25 mouse cellular contexts compared by ENCODE assay signal in the genomic region with DNA sequence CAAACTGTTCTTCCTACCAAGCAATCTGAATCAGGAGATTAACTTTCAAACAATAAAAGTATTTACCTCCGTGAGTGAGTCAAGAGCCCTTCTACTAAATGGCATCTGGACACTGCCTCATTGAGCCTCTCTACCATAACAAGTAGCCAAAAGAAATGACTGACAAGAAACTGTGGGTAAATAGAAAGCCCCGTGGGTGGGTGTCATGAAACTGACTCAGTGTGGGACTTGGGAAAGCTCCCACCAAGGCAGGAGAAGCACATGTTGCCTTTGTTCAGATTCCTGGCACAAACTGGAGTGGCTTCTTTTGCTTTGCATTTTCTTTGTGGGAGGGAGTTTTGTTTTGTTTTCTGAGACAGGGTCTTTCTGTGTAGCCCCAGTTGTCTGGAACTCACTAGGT. TPM values are rescaled to one million over a fixed set of nuclear protein-coding genes. Genes with fewer than 3 reads are reported as not detected.
DNase-seq lines count a peak whose midpoint lies in the region; ATAC-seq and TF ChIP-seq lines count a peak whose summit lies in the region.
"Had no signal": no experiment of that assay in that cellular context is flagged by ENCODE, and none has a peak within 500 bp of the region (broad histone marks: within the 10 kb centered on the region; RNA-seq: fewer than 3 reads in every experiment).

No protein-coding gene starts in this region.

- no peak for DNase-seq in heart, adult 2 months
- no peak for DNase-seq in heart, adult 11 months
- DNase-seq in lung, postnatal 0 days (ENCODE audit: low spot score), result peak; percentile 40
- DNase-seq in lung, postnatal 36 days, result no peak
- no peak for DNase-seq in ES-E14 (ENCODE audit: low read depth, low spot score)
- peak; percentile 47 for DNase-seq in brain, embryonic 14.5 days (ENCODE audit: low read depth)
- no peak for DNase-seq in midbrain, embryonic 10.5 days (ENCODE audit: low spot score)
- DNase-seq in c-Kit-positive CD71-positive TER-119-positive erythroid progenitor cells, embryonic 14.5 days (ENCODE audit: low spot score), result no peak
- DNase-seq: adrenal gland, postnatal 10 days; cerebellum, adult 11 months; cerebellum, postnatal 10 days; forebrain, postnatal 0 days; kidney, adult 8-10 months; kidney, postnatal 36 days; layer of hippocampus, adult 9-11 months; left cerebral cortex, postnatal 4 days; thymus, postnatal 25 days had no signal

- TF ChIP-seq CTCF in heart, adult 2 months (IDR thresholded peaks at IDR 0.05), result no peak
- no peak for TF ChIP-seq CTCF in lung, postnatal 0 days (IDR thresholded peaks at IDR 0.05)
- no peak for TF ChIP-seq CTCF in brain, embryonic 14.5 days (IDR thresholded peaks at IDR 0.05; ENCODE audit: borderline replicate concordance, extremely low read depth, insufficient read depth, insufficient read length)

- WGBS in heart, adult 2 months, result 81% methylated on average over 2 of the region's 2 CpGs
- 48% methylated on average over 2 of the region's 2 CpGs for WGBS in lung, postnatal 0 days
- WGBS in midbrain, embryonic 10.5 days, result 74% methylated on average over 2 of the region's 2 CpGs

- ATAC-seq in lung, postnatal 0 days, result no peak
- ATAC-seq: forebrain, postnatal 0 days; midbrain, embryonic 13.5 days had no signal

- no peak overlapping the region for H3K4me2 ChIP-seq in lung, postnatal 0 days (replicated peaks; ENCODE audit: low read depth, low read length)
- H3K4me2 ChIP-seq: heart, embryonic 11.5 days; hindbrain, embryonic 15.5 days; limb, embryonic 15.5 days; midbrain, embryonic 13.5 days had no signal

- peaks cover 8% of the 10 kb centered on the region for H3K4me1 ChIP-seq in heart, adult 2 months (ENCODE audit: control insufficient read depth, insufficient read depth, low read length)
- no peaks in the 10 kb centered on the region; the same call in none of the 2 replicates for H3K4me1 ChIP-seq in lung, postnatal 0 days (ENCODE audit: insufficient read depth, low read depth, low read length)
- peaks cover 3 to 17% of the 10 kb centered on the region in 2 experiments; a peak in 2 of 4 replicates for H3K4me1 ChIP-seq in ES-E14 (ENCODE audit: control insufficient read depth in 2 of 2, insufficient read depth in 2 of 2, low read length in 2 of 2, poor library complexity in 1 of 2)
- H3K4me1 ChIP-seq in midbrain, embryonic 10.5 days, result no peaks in the 10 kb centered on the region
- H3K4me1 ChIP-seq: forebrain, embryonic 10.5 days had no signal

- H3K27ac ChIP-seq in heart, adult 2 months, result peak overlapping the region; percentile 12; the same call in 1 of the 2 replicates
- H3K27ac ChIP-seq in lung, postnatal 0 days (ENCODE audit: low read length), result peak overlapping the region; percentile 15; the same call in 1 of the 2 replicates
- H3K27ac ChIP-seq in ES-E14 (ENCODE audit: insufficient read depth, low read depth, low read length, poor library complexity, severe bottlenecking), result peak overlapping the region; percentile 8; the same call in 1 of the 2 replicates
- no peak overlapping the region for H3K27ac ChIP-seq in midbrain, embryonic 10.5 days (replicated peaks)
- H3K27ac ChIP-seq: forebrain, embryonic 10.5 days; hindbrain, embryonic 15.5 days; limb, embryonic 15.5 days; liver, embryonic 14.5 days; midbrain, embryonic 13.5 days had no signal

- no peak for TF ChIP-seq EP300 in heart, adult 2 months (IDR thresholded peaks at IDR 0.05; ENCODE audit: insufficient read depth, low read depth, low read length)
- no peak for TF ChIP-seq EP300 in lung, postnatal 0 days (IDR thresholded peaks at IDR 0.05)

- no peak overlapping the region for H3K4me3 ChIP-seq in heart, adult 2 months
- H3K4me3 ChIP-seq in lung, postnatal 0 days (ENCODE audit: low read depth, low read length), result no peak overlapping the region
- H3K4me3 ChIP-seq in ES-E14 (ENCODE audit: insufficient read depth in 1 of 2, low read depth in 1 of 2, low read length in 2 of 2, poor library complexity in 1 of 2, severe bottlenecking in 1 of 2), result no peak overlapping the region
- H3K4me3 ChIP-seq in midbrain, embryonic 10.5 days, result no peak overlapping the region
- H3K4me3 ChIP-seq: forebrain, embryonic 10.5 days; hindbrain, embryonic 15.5 days; left cerebral cortex, adult 2 months; limb, embryonic 15.5 days; midbrain, embryonic 13.5 days had no signal

- no peaks in the 10 kb centered on the region; the same call in 1 of the 2 replicates for H3K79me2 ChIP-seq in heart, adult 2 months (replicated peaks; ENCODE audit: control insufficient read depth, insufficient read depth, low read length)

- in situ Hi-C loops in ES-E14 (cut with MboI; ENCODE audit: low sequenced_read_pairs in 2 of 2, unreplicated experiment in 2 of 2), result no loop called here

- intact Hi-C loops in heart, adult 2 months (cut with DNase I), result loop anchor here (2.0 to 5.0 kb wide), 3 partner anchors 33 to 138 kb away; no protein-coding TSS in a partner anchor

- H3K36me3 ChIP-seq in heart, adult 2 months (ENCODE audit: control insufficient read depth, insufficient read depth, low read length), result no peaks in the 10 kb centered on the region
- H3K36me3 ChIP-seq in lung, postnatal 0 days (ENCODE audit: insufficient read depth, low read length), result no peaks in the 10 kb centered on the region
- H3K36me3 ChIP-seq in ES-E14 (ENCODE audit: control insufficient read depth, insufficient read depth, low read length, poor library complexity, severe bottlenecking), result no peaks in the 10 kb centered on the region
- H3K36me3 ChIP-seq in midbrain, embryonic 10.5 days, result no peaks in the 10 kb centered on the region
- H3K36me3 ChIP-seq: forebrain, embryonic 10.5 days; hindbrain, embryonic 15.5 days had no signal

- TF ChIP-seq POLR2A in heart, adult 2 months (IDR thresholded peaks at IDR 0.05; ENCODE audit: insufficient read depth, low read depth, low read length), result no peak
- no peak for TF ChIP-seq POLR2A in brain, embryonic 14.5 days (IDR thresholded peaks at IDR 0.05; ENCODE audit: borderline replicate concordance, extremely low read depth, insufficient read depth, insufficient read length, poor library complexity, severe bottlenecking)

- no peaks in the 10 kb centered on the region for H3K27me3 ChIP-seq in heart, adult 2 months (ENCODE audit: control insufficient read depth, insufficient read depth, low read length)
- H3K27me3 ChIP-seq in lung, postnatal 0 days (replicated peaks; ENCODE audit: insufficient read depth, low read length), result no peaks in the 10 kb centered on the region
- no peaks in the 10 kb centered on the region for H3K27me3 ChIP-seq in midbrain, embryonic 10.5 days (ENCODE audit: low read depth, poor library complexity, severe bottlenecking)
- H3K27me3 ChIP-seq: hindbrain, embryonic 15.5 days; limb, embryonic 15.5 days; midbrain, embryonic 13.5 days had no signal

- H3K9ac ChIP-seq in heart, adult 2 months (ENCODE audit: low read depth, low read length), result no peak overlapping the region
- H3K9ac ChIP-seq in lung, postnatal 0 days (replicated peaks; ENCODE audit: low read depth), result no peak overlapping the region
- H3K9ac ChIP-seq in ES-E14 (ENCODE audit: insufficient read depth, low read depth, low read length, poor library complexity, severe bottlenecking), result no peak overlapping the region
- H3K9ac ChIP-seq: forebrain, postnatal 0 days; hindbrain, embryonic 15.5 days; limb, embryonic 15.5 days; liver, embryonic 14.5 days; midbrain, embryonic 13.5 days had no signal

- H3K9me3 ChIP-seq in lung, postnatal 0 days (ENCODE audit: low read length), result no peaks in the 10 kb centered on the region
- H3K9me3 ChIP-seq in ES-E14 (ENCODE audit: control insufficient read depth, insufficient read depth, low read depth, low read length), result no peaks in the 10 kb centered on the region
- H3K9me3 ChIP-seq in midbrain, embryonic 10.5 days (replicated peaks), result no peaks in the 10 kb centered on the region
- H3K9me3 ChIP-seq: forebrain, embryonic 10.5 days; G1E; hindbrain, embryonic 15.5 days; limb, embryonic 15.5 days; midbrain, embryonic 13.5 days had no signal

TF ChIP-seq in ES-E14, 5 proteins besides CTCF, POLR2A, EP300 and RAD21:
- TF ChIP-seq CHD2 (IDR thresholded peaks at IDR 0.05; ENCODE audit: low read depth, low read length), result no peak
- no peak for TF ChIP-seq HCFC1 (IDR thresholded peaks at IDR 0.05; ENCODE audit: borderline replicate concordance, insufficient read depth, low read length)
- no peak for TF ChIP-seq ZC3H11A (IDR thresholded peaks at IDR 0.05; ENCODE audit: borderline replicate concordance, low read depth, low read length)
- no peak for TF ChIP-seq MAFK (IDR thresholded peaks at IDR 0.05; ENCODE audit: insufficient read depth, low read depth, low read length)
- no peak for TF ChIP-seq ZNF384 (IDR thresholded peaks at IDR 0.05; ENCODE audit: low read depth, low read length)
TF ChIP-seq in ES-E14: peak in this region for 0.

RNA-seq across cellular contexts. Expression of a gene that starts 16.9 kb away (rescaled TPM):
- 100 to 1,000 TPM; 102 to 113 TPM for total RNA-seq in heart, adult 2 months (2021)
- polyA plus RNA-seq in heart, adult 2 months (2012; rRNA removed), result 123 and 149 TPM in 2 replicates
- 19.1 and 19.7 TPM in 2 replicates for polyA plus RNA-seq in lung, postnatal 0 days (2015; fragmentation: Nextera tagmentation; extraction: Ambion mirVana)
- total RNA-seq in ES-E14 (2012; rRNA removed), result 9.3 and 10.4 TPM in 2 replicates
- 69.3 and 82.1 TPM in 2 replicates for polyA plus RNA-seq in brain, embryonic 14.5 days (2012; rRNA removed)
- polyA plus RNA-seq in midbrain, embryonic 10.5 days (2016; fragmentation: Nextera tagmentation; extraction: Ambion mirVana), result 17.6 and 26.2 TPM in 2 replicates

RNA-seq across cellular contexts. Expression of a gene that starts 17.4 kb away (rescaled TPM):
- total RNA-seq in heart, adult 2 months (2021), result 1 to 10 TPM; 1.6 to 2.4 TPM
- polyA plus RNA-seq in heart, adult 2 months (2012; rRNA removed), result 4.1 and 4.2 TPM in 2 replicates
- 16.8 and 18.0 TPM in 2 replicates for polyA plus RNA-seq in lung, postnatal 0 days (2015; fragmentation: Nextera tagmentation; extraction: Ambion mirVana)
- 1.9 and 2.0 TPM in 2 replicates for total RNA-seq in ES-E14 (2012; rRNA removed)
- polyA plus RNA-seq in brain, embryonic 14.5 days (2012; rRNA removed), result 6.0 and 7.1 TPM in 2 replicates
- polyA plus RNA-seq in midbrain, embryonic 10.5 days (2016; fragmentation: Nextera tagmentation; extraction: Ambion mirVana), result 1.7 and 1.8 TPM in 2 replicates

Comparison
In these comparisons a context has a peak if more than half of its experiments do, and no peak if none do; other contexts are left out.
1. DNase-seq: peak in lung, postnatal 0 days (single experiment) and brain, embryonic 14.5 days (single experiment); none in heart, adult 2 months (0 of 2), heart, adult 11 months (single experiment), lung, postnatal 36 days (single experiment), ES-E14 (single experiment), midbrain, embryonic 10.5 days (single experiment) and c-Kit-positive CD71-positive TER-119-positive erythroid progenitor cells, embryonic 14.5 days (single experiment).